Mouse (Mus musculus): ENCODE measurements around the gene Prss57. TPM values are rescaled to one million over a fixed set of nuclear protein-coding genes. Genes with fewer than 3 reads are reported as not detected.
"Not testable (repeated sequence)": the region's sequence is repeated elsewhere in the genome, so short reads cannot be mapped to it uniquely, and the experiment has no call there.

The Prss57 gene
- total RNA-seq, 2 experiments from 2014 or later = 0.61 to 0.89 TPM

GRCm38 (mm10) chr10:79759675-79760074, 31.1 kb downstream of the Prss57 start:
- DNase-seq (ENCODE audit: low spot score in 2 of 2) = not testable (repeated sequence)

GRCm38 (mm10) chr10:79756660-79757059, 34.1 kb downstream of the Prss57 start:
- DNase-seq (ENCODE audit: low spot score in 2 of 2) = no peak

DNA sequence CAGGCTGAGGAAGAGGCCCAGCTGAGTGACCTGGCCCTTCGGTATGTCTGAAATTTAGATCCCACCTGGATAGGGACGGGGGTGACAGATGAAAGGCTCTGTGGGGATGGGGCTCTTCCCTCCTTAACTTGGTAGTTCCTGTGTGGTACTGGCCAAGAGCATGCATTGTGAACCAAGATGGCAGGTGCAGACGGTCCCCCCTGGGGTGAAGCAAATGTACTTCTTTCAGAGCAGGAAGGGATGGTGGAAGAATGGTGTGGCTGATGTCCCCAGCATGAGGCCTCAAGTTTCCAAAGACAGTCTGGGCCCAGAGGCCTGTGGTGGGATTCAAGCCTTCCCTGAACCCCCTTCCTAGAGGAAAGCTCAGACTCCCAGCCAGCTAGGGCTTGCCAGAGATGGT, 34.9 kb downstream of the Prss57 start:
- no peak for DNase-seq (ENCODE audit: low spot score in 2 of 2)

- peak; percentile 50 to 69 for DNase-seq (ENCODE audit: low spot score in 2 of 2)
Measured at GRCm38 (mm10) chr10:79754856-79755516, 35.8 kb downstream of the Prss57 start, which contains the start of gene Fgf22. Gene Fgf22, plus strand, starts transcription at chr10:79755076.

DNA sequence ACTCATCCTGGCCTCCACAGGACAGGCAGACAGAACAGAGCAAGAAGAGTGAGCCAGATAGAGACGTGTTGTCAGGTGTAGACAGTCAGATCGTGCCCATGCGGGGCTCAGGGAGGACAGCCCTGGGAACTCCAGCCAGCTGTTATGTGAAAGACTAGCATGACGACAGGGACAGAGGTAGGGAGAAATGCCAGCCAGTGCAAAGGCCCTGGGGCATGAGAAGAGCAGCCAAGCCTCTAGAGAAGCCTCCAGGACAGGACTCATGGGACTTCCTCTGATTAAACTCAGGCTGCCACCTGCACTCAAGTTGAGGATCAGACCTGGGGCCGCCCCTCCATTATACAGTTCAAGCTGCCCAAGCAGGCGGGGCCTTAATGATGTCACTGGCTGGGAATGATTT, 42.3 kb downstream of the Prss57 start:
- DNase-seq (ENCODE audit: low spot score in 2 of 2) = no peak

DNA sequence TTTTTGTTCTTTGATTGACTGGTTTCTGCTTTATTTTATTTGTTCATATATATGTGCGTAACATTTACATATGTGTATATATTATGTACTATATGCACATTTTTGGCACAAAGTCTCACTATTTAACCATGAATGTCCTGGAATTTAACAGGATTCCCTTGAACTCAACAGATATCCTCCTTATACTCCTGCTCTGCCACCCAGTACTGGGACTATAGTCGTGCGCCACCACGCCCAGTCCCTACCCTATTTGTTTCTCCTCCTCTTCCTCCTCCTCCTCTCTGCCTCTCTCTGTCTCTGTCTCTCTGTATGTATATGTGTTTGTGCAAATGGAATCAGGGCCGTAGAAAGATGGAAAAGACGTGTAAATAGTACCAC, 44.0 kb downstream of the Prss57 start:
- no peak for DNase-seq (ENCODE audit: low spot score in 2 of 2)

- DNase-seq (ENCODE audit: low spot score in 2 of 2) = peak; percentile 94 to 98
Measured at GRCm38 (mm10) chr10:79745898-79746773, 44.6 kb downstream of the Prss57 start, which contains the start of gene Polrmt. Gene Polrmt, minus strand, starts transcription at chr10:79746581.

- no peak for DNase-seq (ENCODE audit: low spot score in 2 of 2)
Measured at GRCm38 (mm10) chr10:79745411-79745810, 45.4 kb downstream of the Prss57 start.

- DNase-seq (ENCODE audit: low spot score in 2 of 2) = no peak
Measured at GRCm38 (mm10) chr10:79743650-79744365, 47.0 kb downstream of the Prss57 start.

GRCm38 (mm10) chr10:79743161-79743560, 47.6 kb downstream of the Prss57 start:
- no peak for DNase-seq (ENCODE audit: low spot score in 2 of 2)

DNA sequence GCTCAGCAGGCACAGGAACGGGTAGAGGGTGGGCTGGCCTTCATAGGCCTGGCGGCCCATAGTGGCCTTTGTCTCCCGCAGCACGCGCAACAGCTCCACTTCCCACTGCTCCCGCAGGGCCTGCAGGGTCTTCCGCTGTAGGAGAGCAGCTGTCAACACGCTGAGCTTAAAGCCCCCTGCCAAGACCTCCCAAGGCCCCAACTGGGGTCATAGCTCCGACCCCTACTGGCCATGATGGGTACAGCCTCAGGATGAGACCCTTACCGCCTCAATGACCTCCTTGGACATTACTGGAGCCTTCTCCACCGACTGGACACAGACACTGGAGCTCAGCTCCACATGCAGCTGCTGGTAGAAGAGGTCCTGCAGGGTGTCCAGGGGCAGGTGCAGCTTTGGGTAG, 49.9 kb downstream of the Prss57 start:
- DNase-seq (ENCODE audit: low spot score in 2 of 2) = no peak

- DNase-seq (ENCODE audit: low spot score in 2 of 2) = no peak
Measured at GRCm38 (mm10) chr10:79739234-79739633, 51.5 kb downstream of the Prss57 start.

GRCm38 (mm10) chr10:79738259-79738658, 52.5 kb downstream of the Prss57 start:
- DNase-seq (ENCODE audit: low spot score in 2 of 2) = no peak

DNA sequence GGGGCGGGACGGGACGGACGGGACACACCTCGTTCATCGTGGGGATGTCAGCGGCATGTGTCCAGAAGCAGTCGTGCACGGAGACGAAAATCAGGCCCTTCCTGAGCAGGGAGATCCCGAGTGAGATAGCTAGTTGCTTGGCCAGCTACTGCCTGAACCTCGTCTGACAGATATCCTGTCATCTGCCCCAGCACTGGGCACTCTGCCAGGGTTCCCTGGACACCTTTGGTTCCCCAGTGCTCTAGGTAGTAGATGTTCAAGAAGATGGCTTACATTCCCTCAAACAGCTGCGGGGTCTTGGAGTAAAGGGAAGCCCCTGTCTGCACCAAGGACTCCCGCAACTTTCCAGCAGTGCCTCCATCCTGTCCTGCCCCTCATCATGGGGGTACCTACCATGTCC, 54.1 kb downstream of the Prss57 start:
- no peak for DNase-seq (ENCODE audit: low spot score in 2 of 2)

DNA sequence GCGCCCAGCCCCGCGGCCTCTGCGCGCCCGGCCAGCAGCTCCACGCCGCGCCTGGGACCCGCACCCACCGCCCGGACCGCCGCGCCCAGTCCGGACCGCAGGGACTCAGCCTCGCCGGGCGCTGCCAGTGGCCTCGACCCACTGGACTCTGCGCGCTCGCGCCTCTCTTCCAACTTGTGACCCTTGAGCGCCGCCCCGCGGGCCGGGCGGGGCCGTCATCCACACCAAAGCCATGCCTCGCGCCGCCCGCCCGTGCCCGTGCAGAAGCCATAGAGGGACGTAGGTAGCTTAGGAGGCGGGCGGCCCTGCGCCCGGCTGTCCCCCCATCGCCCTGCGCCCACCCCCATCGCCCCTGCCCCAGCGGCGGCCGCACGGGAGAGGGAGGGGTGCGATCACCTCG, 55.4 kb downstream of the Prss57 start:
- DNase-seq (ENCODE audit: low spot score in 2 of 2) = no peak

GRCm38 (mm10) chr10:79733847-79734246, 56.9 kb downstream of the Prss57 start:
- no peak for DNase-seq (ENCODE audit: low spot score in 2 of 2)

DNA sequence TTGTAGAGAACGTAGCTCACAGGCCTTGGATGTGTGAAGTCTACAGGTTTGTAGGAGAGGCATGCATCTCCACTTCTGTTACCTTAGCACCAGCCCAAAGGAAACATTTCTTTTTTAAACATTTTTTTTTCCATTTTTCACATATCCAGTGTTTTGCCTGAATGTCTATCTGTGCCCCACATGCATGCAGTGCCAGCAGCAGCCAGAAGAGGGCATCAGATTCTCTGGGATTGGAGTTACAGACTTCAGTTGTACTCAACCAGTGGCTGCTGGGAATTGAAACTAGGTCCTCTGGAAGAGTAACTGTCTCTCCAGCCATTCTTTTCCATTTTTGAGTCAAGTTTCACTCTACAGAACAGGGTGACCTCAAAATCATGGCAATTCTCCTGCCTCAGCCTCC, 58.3 kb downstream of the Prss57 start:
- DNase-seq (ENCODE audit: low spot score in 2 of 2) = peak in 1 of 2 experiments; percentile 57

Other genes with a start within 250 kb of the Prss57 start
- gene Mier2, start 235.8 kb downstream of the Prss57 start, total RNA-seq (2021) = 10 to 100 TPM; 54.6 to 61.8 TPM
- under 1 TPM in 1 of 2 experiments, not detected in 1; 0.79 TPM for gene Theg, start 203.6 kb downstream of the Prss57 start, total RNA-seq (2021)
- gene C2cd4c, start 176.9 kb downstream of the Prss57 start, total RNA-seq (2021) = 10 to 100 TPM; 11.7 to 17.0 TPM
- gene Shc2, start 153.0 kb downstream of the Prss57 start, total RNA-seq (2021) = 10 to 100 TPM; 41.5 to 43.4 TPM
- gene Odf3l2, start 145.2 kb downstream of the Prss57 start, total RNA-seq (2021) = under 1 TPM in 1 of 2 experiments, not detected in 1; 0.59 TPM
- gene Madcam1, start 126.4 kb downstream of the Prss57 start, total RNA-seq (2021) = not detected
- 10 to 100 TPM; 64.4 to 68.5 TPM for gene Tpgs1, start 121.6 kb downstream of the Prss57 start, total RNA-seq (2021)
- 10 to 100 TPM; 65.4 to 74.2 TPM for gene Cdc34, start 108.8 kb downstream of the Prss57 start, total RNA-seq (2021)
- gene Gzmm, start 101.9 kb downstream of the Prss57 start, total RNA-seq (2021) = 1 to 10 TPM; 3.3 to 3.6 TPM
- gene Bsg, start 86.5 kb downstream of the Prss57 start, total RNA-seq (2021) = 100 to 1,000 TPM; 554 to 566 TPM
- gene Hcn2, start 74.3 kb downstream of the Prss57 start, total RNA-seq (2021) = 100 to 1,000 TPM; 134 TPM
- 10 to 100 TPM; 42.4 to 51.3 TPM for gene Polrmt, start 44.4 kb downstream of the Prss57 start, total RNA-seq (2021)
- 1 to 10 TPM; 1.5 to 2.2 TPM for gene Fgf22, start 35.9 kb downstream of the Prss57 start, total RNA-seq (2021)
- gene Rnf126, start 24.0 kb downstream of the Prss57 start, total RNA-seq (2021) = 10 to 100 TPM; 84.9 to 87.3 TPM
- gene Fstl3, start 13.7 kb downstream of the Prss57 start, total RNA-seq (2021) = 1 to 10 TPM; 1.8 to 2.5 TPM
- gene Palm, start 2.6 kb upstream of the Prss57 start, total RNA-seq (2021) = 100 to 1,000 TPM; 293 to 314 TPM
- 1 to 10 TPM in 1 of 2 experiments, under 1 TPM in 1; 0.54 to 1.3 TPM for gene Misp, start 30.0 kb upstream of the Prss57 start, total RNA-seq (2021)
- gene Ptbp1, start 63.5 kb upstream of the Prss57 start, total RNA-seq (2021) = 10 to 100 TPM; 48.8 to 58.4 TPM
- 1 to 10 TPM in 1 of 2 experiments, under 1 TPM in 1; 0.94 to 2.0 TPM for gene Prtn3, start 83.5 kb upstream of the Prss57 start, total RNA-seq (2021)
- 10 to 100 TPM; 30.6 to 34.4 TPM for gene Plppr3, start 83.7 kb upstream of the Prss57 start, total RNA-seq (2021)
- gene Elane, start 95.3 kb upstream of the Prss57 start, total RNA-seq (2021) = not detected
- gene Cfd, start 99.9 kb upstream of the Prss57 start, total RNA-seq (2021) = not detected
- gene Med16, start 118.0 kb upstream of the Prss57 start, total RNA-seq (2021) = 10 to 100 TPM; 53.8 to 55.2 TPM
- not detected for gene Gm26602, start 119.9 kb upstream of the Prss57 start, total RNA-seq (2021)
- gene Kiss1r, start 126.0 kb upstream of the Prss57 start, total RNA-seq (2021) = 1 to 10 TPM; 6.7 to 7.8 TPM
- 100 to 1,000 TPM; 366 to 401 TPM for gene R3hdm4, start 130.2 kb upstream of the Prss57 start, total RNA-seq (2021)
- gene Arid3a, start 136.1 kb upstream of the Prss57 start, total RNA-seq (2021) = 1 to 10 TPM; 5.5 to 5.8 TPM
- 10 to 100 TPM; 40.3 to 42.1 TPM for gene Wdr18, start 169.2 kb upstream of the Prss57 start, total RNA-seq (2021)
- gene Grin3b, start 179.8 kb upstream of the Prss57 start, total RNA-seq (2021) = under 1 TPM in 1 of 2 experiments, not detected in 1; 0.15 TPM
- 100 to 1,000 TPM; 118 to 123 TPM for gene Tmem259, start 193.4 kb upstream of the Prss57 start, total RNA-seq (2021)
- gene Cnn2, start 197.6 kb upstream of the Prss57 start, total RNA-seq (2021) = 1 to 10 TPM; 3.6 to 5.2 TPM
- 10 to 100 TPM; 10.2 to 12.0 TPM for gene Abca7, start 205.5 kb upstream of the Prss57 start, total RNA-seq (2021)
- gene Arhgap45, start 225.7 kb upstream of the Prss57 start, total RNA-seq (2021) = 1 to 10 TPM; 4.1 to 4.2 TPM
- gene Polr2e, start 248.8 kb upstream of the Prss57 start, total RNA-seq (2021) = 10 to 100 TPM; 88.2 to 93.9 TPM

All from layer of hippocampus, adult 18-20 months (tissue).